ENCODE assay signal across 32 mouse cellular contexts in genomic region chr6:56068516-56068915, GRCm38 (mm10). TPM values are rescaled to one million over a fixed set of nuclear protein-coding genes. Genes with fewer than 3 reads are reported as not detected.
"Had no signal": no experiment of that assay in that cellular context is flagged by ENCODE, and none has a peak within 500 bp of the region (broad histone marks: within the 10 kb centered on the region; RNA-seq: fewer than 3 reads in every experiment).

No protein-coding gene starts in this region.

- H3K27ac ChIP-seq: limb, embryonic 10.5 days; limb, embryonic 12.5 days; limb, embryonic 13.5 days; limb, embryonic 15.5 days; liver, embryonic 12.5 days; liver, embryonic 13.5 days; liver, embryonic 14.5 days; liver, embryonic 15.5 days; lung, embryonic 15.5 days; macrophage; midbrain, embryonic 10.5 days; midbrain, embryonic 12.5 days; midbrain, embryonic 15.5 days; neural tube, embryonic 12.5 days had no signal

- DNase-seq: left cerebral cortex, postnatal 4 days; liver; liver, embryonic 13.5 days; liver, postnatal 0 days; lung, adult 18-20 months; lung, adult 2 months; lung, embryonic 14.5 days; lung, postnatal 10 days; lung, postnatal 14 days; lung, postnatal 36 days; lung, postnatal 4 days; midbrain, embryonic 14.5 days had no signal

- H3K36me3 ChIP-seq: limb, embryonic 10.5 days; limb, embryonic 12.5 days; limb, embryonic 13.5 days; limb, embryonic 15.5 days; liver, embryonic 12.5 days; liver, embryonic 13.5 days; liver, embryonic 15.5 days; lung, embryonic 15.5 days; midbrain, embryonic 10.5 days; midbrain, embryonic 12.5 days; midbrain, embryonic 15.5 days; neural tube, embryonic 12.5 days had no signal

- H3K9me3 ChIP-seq: limb, embryonic 10.5 days; limb, embryonic 12.5 days; limb, embryonic 13.5 days; limb, embryonic 15.5 days; liver, embryonic 12.5 days; liver, embryonic 13.5 days; liver, embryonic 15.5 days; lung, embryonic 15.5 days; megakaryocyte, embryonic 14.5 days; midbrain, embryonic 10.5 days; midbrain, embryonic 12.5 days; midbrain, embryonic 15.5 days; neural tube, embryonic 12.5 days had no signal

- H3K4me2 ChIP-seq: limb, embryonic 12.5 days; limb, embryonic 13.5 days; limb, embryonic 15.5 days; liver, embryonic 11.5 days; liver, embryonic 12.5 days; liver, embryonic 13.5 days; liver, embryonic 15.5 days; lung, embryonic 14.5 days; lung, embryonic 15.5 days; midbrain, embryonic 12.5 days; midbrain, embryonic 15.5 days; neural tube, embryonic 12.5 days had no signal

- H3K27me3 ChIP-seq: limb, embryonic 12.5 days; limb, embryonic 13.5 days; limb, embryonic 15.5 days; liver, embryonic 12.5 days; liver, embryonic 13.5 days; liver, embryonic 15.5 days; lung, embryonic 15.5 days; megakaryocyte, embryonic 14.5 days; midbrain, embryonic 12.5 days; midbrain, embryonic 15.5 days; neural tube, embryonic 12.5 days had no signal

- ATAC-seq: liver, embryonic 12.5 days; liver, postnatal 0 days; lung, postnatal 0 days; midbrain, embryonic 15.5 days; midbrain, embryonic 16.5 days had no signal

- H3K4me1 ChIP-seq: limb, embryonic 10.5 days; limb, embryonic 12.5 days; limb, embryonic 13.5 days; limb, embryonic 15.5 days; liver, embryonic 12.5 days; liver, embryonic 13.5 days; liver, embryonic 15.5 days; lung, embryonic 15.5 days; megakaryocyte, embryonic 14.5 days; midbrain, embryonic 10.5 days; midbrain, embryonic 12.5 days; midbrain, embryonic 15.5 days; neural tube, embryonic 12.5 days had no signal

- H3K9ac ChIP-seq: limb, embryonic 12.5 days; limb, embryonic 13.5 days; limb, embryonic 15.5 days; liver, embryonic 12.5 days; liver, embryonic 13.5 days; liver, embryonic 14.5 days; liver, embryonic 15.5 days; liver, postnatal 0 days; lung, embryonic 14.5 days; lung, embryonic 15.5 days; midbrain, embryonic 12.5 days; midbrain, embryonic 15.5 days; neural tube, embryonic 12.5 days had no signal

- H3K4me3 ChIP-seq: limb, embryonic 10.5 days; limb, embryonic 12.5 days; limb, embryonic 13.5 days; limb, embryonic 15.5 days; liver, embryonic 12.5 days; liver, embryonic 13.5 days; liver, embryonic 15.5 days; lung, embryonic 15.5 days; megakaryocyte, embryonic 14.5 days; midbrain, embryonic 10.5 days; midbrain, embryonic 12.5 days; midbrain, embryonic 15.5 days; myocyte; neural tube, embryonic 12.5 days had no signal

RNA-seq across cellular contexts. Expression of gene Ppp1r17, which starts 51.2 kb away (rescaled TPM):
- polyA plus RNA-seq: limb, embryonic 10.5 days; limb, embryonic 15.5 days; liver, adult 2 months; liver, embryonic 12.5 days; liver, embryonic 13.5 days; liver, embryonic 14.5 days; liver, embryonic 15.5 days; liver, embryonic 16.5 days; liver, postnatal 0 days; lung, adult 2 months; lung, embryonic 14.5 days; lung, postnatal 0 days; macrophage; myocyte had no signal
